Mouse (Mus musculus): ENCODE measurements around the gene Syce2.

The Syce2 gene

DNA sequence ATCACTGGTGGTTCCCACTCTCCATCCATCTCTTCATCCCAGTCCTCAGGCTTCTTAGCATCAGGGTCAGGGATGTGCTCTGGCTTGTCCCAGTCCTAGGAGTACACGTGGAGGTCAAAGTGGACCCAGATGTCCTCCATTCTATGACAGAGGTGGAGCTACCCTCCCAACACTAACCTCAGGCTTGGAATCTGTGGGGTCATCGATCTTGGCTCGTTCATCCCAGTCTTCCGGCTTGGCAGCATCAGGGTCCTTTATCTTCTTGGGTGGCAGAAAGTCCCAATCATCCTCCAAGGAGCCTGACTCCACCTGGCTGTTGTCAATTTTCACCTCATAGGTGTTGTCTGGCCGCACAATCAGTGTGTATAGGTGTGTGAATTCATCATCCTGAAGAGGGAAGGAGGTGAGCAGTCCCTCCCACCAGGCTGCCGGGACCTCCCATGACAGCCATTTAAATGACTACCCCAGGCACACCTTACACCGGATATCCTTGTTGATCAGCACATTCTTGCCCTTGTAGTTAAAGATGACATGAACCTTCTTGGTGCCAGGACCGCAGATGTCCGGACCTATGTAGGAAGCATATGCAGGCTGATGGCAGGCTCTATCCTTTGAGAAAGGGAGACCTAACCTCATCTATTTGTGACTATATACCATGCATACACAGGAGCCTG is 27.4 kb upstream of the Syce2 start:
- DNase-seq (ENCODE audit: low spot score in 2 of 2): no peak

DNA sequence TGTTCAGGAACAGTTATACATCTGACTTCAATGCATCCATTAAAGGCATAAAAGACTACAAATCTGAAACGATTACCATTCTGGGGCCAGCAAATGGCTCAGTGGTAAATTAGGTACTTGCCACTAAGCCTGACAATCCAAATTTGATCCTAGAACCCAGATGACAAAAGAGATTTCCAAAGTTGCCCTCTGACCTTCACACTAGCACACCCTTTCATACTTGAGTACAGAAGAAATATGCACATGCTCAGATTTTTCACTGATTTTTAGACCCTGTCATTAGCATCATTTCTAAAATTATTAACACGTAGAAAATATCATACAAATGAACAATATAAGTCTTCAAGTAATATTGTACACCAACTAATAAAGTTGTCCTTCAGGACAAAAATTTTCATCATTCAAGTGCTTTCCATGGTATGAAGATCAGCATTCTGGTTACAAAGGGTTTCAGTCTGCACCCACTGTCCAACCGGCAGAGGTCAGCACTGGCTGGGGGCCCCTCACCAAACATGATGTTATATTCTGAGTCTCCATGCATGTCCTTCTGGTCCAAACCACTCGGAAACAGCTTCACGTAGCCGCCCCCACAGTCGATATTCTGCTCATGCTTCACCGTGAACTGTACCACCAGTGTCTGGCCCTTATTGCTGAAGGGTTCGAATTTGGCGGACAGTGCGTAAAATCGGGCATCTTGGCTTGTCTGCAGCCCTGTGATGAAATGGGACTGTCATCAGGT is 26.4 kb upstream of the Syce2 start:
- DNase-seq (ENCODE audit: low spot score in 2 of 2): peak; percentile 35 to 41

DNA sequence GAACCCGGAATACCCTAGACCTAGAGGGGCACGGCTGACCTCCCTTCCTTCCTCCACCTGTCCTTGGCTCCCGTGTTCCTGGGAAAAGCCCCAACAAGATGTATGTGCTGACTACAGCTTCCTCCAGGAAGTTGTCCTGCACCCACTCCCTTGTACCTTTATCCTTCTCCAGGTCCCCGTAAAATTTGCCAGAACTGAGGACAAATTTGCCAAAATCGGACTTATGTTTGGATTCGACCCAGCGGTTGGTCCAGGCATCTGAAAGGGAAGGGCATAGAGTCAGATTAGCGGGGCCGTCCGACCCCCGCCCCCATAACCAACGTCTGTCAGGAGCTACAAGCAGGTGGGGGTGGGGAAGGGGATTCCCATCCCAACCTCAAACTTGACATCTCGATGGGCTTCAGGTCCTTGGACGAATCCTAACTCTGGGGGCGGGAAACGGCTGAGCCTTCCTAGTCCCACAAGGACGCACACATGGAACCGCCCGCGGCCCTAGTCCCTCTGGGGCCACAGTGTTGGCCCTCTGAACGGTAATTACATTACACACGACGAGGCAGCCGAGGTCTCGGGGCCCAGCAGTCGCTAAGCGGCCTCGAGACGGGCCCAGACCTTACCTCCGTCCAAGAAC is 25.7 kb upstream of the Syce2 start:
- no peak for DNase-seq (ENCODE audit: low spot score in 2 of 2)

DNA sequence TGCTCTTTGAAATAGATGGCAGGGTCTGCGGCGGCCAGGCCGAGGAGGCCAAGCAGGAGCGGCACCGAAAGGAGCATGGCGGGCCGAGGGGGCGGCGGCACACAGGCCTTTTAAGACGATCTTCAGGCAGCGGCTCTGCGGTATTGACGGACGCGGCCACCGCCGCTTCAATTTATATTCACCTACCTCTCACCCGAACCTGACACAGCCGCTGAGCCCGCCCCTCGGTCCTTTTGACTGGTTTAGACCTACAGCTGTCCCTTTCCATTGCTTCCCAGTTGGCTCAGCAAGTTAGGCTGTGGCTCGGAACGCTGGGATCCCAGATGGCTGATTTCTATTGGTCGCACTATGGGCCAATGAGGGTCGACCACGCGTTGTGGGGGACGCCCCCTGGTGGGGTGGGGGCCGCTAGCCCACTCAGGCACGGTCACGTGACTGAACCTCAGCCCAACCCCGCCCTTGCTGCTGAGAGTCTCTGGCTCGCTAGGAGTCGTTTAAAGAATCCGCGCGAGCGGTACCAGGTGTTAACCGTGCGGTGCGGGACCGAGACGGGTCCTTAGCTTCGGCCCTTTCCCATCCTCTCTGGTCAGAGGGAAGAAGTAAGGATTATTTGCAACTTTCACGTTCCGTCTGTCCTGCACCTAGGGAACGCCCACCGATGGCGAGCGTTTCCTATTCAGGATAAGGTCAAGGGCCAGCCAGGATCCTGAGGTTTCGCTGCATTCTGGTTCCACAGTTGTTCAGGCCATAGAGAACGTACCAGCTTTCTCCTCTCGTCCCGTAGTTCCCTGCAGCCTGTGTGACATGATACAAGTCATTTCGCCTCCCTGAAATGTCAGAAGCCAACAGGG is 25.0 kb upstream of the Syce2 start, which contains the start of gene Calr:
Gene Calr (minus strand): TSS at position 213 of the 851 bp plus-strand sequence.
- DNase-seq (ENCODE audit: low spot score in 2 of 2): peak; percentile 99 to 100

DNA sequence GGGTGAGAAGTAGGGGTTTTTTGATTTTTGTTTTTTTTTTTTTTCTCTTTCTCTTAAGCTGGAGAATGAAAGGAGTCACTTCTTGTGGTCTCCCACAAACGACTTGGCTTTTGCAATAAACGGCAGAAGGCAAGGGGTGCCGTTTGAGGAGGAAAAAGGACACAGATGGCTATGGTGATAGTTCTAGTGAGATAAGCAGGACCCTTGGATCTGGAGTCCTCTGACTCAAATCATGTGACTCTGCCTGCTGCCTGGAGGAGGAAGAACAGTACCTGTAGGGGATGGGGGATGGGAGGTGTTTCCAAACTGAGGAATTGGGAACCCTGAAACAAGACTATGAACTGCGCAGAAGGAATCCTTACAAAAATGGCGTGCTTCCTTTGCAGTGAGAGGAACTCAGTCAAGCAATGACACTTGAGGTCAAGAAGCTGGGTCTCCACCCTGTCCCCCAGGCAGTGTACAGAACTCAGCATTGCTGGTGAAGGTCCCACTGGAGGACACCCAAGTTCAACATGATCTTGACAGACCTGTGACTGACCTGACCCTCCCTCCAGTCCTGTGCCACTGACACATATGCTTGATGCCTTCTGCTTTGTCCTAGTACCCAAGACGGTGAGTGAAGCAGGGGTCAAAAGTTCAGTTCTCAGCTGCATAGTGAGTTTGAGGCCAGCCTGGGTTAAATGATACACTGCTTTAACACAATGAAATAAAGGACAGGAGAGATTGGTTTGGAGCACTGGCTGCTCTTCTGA is 24.1 kb upstream of the Syce2 start:
- peak; percentile 13 to 23 for DNase-seq (ENCODE audit: low spot score in 2 of 2)

DNA sequence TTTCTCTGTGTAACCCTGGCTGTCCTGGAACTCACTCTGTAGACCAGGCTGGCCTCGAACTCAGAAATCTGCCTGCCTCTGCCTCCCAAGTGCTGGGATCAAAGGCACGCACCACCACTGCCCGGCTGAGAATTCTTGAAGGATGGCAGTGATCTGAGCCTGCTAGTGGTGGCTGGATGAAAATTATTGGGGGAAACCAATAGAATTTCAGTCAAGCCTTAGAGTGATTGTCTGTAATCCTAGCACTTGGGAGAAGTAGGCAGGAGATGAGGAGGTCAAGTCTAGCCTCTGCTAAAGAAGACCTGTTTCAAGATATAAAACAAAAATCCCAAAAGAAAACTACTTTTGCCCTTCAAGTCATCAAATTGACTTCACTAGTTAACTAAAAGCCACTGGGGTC is 15.5 kb upstream of the Syce2 start:
- DNase-seq (ENCODE audit: low spot score in 2 of 2): no peak

DNA sequence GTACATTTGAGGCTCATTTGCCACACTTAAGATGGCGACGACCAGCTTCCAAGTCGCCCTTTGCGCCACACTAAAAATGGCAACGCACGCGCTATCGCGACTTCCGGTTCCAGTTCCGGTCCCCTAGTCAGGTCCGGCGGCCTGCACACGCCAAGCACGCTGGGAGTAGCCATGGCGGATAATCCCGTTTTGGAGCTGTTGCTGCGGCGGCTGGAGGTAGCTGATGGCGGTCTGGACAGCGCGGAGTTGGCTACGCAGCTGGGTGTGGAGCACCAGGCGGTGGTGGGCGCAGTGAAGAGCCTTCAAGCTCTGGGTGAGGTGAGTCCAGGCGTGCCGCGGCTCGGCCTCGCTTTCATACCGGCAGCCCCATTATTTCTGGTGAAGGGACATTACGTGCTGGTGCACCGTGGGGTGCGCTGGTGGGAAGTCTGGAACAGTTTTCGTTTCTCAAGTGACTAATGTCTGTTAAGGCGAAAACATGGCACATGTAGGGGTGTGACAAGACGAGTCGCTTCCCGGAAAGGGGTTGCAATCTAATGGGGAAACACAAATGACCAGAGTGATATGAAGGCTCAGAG is 15.0 kb upstream of the Syce2 start, which contains the start of gene Farsa:
Gene Farsa (plus strand): TSS at position 126 of the 578 bp plus-strand sequence.
- peak; percentile 90 to 92 for DNase-seq (ENCODE audit: low spot score in 2 of 2)

DNA sequence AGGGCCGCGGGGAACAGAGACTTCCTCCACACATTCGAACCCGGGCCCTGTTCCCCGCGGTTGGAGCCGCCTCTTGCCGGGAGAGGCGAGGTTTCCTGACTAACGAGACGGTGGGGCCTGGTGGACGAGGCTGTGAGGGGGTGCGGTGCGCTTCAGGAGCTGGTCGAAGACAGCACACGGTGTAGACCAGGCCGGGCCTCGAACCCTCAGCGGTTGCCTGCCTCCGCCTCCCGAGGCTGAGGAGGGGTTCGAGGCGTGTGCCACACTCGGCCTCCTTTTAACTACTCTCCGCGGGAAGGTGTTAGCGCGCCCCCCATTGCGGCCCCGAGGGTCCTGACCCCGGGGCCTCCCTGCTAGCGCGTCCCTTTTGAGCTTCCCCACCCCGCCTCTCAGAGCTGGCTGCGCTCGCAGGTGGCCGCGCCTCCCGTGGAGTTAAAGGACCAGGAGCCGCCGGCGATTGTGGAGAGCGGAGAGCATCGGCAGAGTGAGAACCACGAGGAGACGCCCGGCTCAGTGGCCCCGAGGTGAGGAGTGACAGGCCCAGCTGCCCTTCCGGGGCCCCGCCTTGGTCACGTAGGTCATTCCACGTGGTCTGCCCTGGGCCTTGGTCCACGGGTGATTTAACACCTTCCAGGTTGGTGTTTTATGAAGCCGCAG is 526 bp downstream of the Syce2 start:
- peak; percentile 49 to 61 for DNase-seq (ENCODE audit: low spot score in 2 of 2)

DNA sequence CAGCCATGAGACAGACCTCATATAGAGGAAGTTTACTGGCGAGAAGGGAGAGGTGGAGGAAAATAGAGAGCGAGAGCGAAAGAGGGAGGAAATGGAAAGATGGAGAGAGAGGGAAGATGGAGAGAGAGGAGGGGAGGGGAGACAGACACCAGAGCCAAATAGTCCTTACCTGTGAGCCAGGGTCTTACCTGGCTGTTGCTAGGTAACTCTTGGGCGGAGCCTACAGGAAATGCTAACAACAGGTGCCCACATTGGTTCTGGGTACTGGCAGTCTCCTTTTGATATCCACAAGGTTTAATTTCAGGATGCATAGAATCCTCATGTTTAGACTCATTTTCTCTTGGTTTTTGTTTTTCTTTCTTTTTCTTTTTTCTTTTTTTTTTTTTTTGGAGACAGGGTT is 1.1 kb downstream of the Syce2 start:
- DNase-seq (ENCODE audit: low spot score in 2 of 2): no peak

DNA sequence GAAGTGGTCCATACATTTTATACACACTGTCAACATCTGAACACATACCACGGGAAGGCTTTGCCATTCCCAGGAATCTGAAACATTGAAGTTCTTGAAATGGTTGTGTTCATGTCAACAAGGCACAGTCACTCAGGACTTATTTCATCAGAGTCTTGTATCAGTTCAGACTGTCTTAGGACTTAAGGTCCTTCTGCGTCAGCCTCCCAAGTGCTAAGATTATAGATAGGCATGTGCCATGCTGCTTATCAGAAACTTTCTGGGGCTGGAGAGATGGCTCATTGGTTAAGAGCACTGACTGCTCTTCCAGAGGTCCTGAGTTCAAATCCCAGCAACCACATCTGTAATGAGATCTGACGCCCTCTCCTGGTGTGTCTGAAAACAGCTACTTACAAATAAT is 2.4 kb downstream of the Syce2 start:
- no peak for DNase-seq (ENCODE audit: low spot score in 2 of 2)

DNA sequence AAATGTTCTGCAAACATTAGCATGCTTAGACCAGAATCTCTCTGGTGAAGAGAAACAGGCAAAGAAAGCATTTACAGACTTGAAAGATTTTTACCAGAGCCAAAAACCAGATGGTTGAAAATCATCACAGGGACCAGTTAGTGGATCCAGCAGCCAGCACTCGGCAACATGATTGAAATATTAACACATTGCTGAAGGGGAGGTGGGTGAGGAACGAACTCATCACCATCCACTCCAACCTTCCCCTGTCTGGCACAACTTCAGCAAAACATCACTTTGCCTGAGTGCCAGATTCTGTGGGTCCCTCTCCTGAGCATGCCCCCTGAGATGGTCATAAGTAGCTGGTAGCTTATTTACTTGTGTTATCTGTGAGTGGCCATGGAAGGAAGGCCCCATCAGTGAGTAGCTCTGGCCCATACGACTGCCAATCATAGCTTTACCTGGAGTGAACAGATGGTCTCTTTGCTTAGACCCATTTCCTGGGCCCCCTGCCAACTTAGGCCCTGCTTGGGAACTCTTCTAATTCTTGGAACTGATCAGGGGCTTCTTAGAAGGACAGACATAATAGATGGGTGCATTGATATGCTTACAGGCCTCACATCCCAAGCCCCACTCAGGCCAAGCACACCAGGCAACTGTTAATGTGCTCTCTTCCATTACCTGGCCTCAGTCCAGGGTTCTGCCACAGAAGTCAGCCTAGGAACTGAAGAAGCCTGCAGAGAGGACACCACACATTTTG is 5.6 kb downstream of the Syce2 start:
- DNase-seq (ENCODE audit: low spot score in 2 of 2): no peak

DNA sequence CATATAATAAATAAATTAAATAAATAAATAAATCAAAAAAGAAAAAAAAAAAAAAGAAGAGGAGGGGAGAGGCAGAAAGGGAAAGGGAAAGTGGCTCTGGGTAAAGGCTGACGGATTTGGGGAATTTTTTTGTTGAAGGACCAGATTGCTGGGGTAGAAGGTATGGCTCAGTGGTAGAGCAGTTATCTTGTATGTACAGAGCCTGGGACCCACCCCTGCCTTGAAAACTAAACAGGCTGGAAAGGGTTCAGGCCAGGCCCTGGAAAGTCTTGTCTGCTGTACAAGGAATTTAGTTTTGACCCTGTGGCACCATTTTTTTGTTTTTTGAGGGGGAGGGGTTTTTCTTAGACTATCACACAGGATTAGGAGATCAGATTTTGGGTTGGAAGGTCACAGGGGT is 7.0 kb downstream of the Syce2 start:
- DNase-seq (ENCODE audit: low spot score in 2 of 2): no peak

DNA sequence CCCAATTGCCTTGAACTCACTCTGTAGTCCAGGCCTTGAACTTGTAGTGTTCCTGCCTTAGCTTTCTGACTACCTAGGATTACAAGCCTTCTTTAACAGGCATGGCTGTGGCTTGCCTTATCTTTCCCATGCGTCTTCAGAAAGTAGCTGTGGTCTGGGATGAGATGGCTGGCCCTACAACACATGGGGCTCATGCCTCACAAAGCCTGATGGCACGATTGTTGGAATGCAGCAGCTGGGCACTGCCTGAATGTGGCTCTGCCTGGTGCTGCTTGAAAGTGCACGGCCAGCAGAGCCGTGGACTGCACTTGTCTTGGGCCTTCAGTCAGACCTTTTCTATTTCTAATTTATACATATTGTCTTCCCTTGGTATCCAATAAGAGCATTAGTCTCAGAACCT is 12.8 kb downstream of the Syce2 start:
- no peak for DNase-seq (ENCODE audit: low spot score in 2 of 2)

DNA sequence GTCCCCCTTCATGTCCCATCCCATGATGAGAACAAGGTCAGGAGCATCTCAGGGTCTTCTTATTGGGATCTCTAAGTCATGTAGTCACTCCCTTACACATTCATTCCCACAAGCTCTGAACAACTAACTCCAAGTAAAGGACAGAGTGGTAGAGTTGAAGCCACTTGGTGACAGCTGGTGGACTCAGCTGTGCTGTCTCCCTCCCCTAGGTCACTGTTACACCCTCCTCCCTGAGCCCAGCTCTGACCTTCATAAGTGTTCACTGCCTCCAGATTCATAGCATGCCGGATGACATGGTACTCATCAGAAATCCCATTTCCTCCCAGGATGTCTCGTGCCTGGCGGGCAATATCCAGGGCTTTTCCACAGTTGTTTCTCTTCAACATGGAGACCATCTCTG is 16.4 kb downstream of the Syce2 start:
- no peak for DNase-seq (ENCODE audit: low spot score in 2 of 2)

DNA sequence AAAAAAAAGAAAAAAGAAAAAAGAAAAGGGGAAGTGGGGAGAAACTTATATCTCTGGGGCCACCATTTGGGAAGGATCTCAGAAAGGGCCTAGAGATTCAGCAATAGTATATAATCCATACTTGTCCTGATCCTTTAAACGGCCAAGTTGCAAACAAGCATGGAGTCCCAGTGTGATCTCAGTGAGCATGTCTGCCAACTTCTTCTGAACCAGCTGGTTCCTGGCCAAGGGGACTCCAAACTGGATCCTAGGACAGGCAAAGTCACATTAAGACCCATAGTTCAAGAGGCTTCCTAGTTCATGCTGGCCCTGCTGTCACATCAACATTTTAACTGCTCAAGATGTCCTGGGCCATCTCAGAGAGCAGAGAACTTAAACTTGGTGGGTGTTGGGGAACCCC is 17.2 kb downstream of the Syce2 start:
- DNase-seq (ENCODE audit: low spot score in 2 of 2): no peak

DNA sequence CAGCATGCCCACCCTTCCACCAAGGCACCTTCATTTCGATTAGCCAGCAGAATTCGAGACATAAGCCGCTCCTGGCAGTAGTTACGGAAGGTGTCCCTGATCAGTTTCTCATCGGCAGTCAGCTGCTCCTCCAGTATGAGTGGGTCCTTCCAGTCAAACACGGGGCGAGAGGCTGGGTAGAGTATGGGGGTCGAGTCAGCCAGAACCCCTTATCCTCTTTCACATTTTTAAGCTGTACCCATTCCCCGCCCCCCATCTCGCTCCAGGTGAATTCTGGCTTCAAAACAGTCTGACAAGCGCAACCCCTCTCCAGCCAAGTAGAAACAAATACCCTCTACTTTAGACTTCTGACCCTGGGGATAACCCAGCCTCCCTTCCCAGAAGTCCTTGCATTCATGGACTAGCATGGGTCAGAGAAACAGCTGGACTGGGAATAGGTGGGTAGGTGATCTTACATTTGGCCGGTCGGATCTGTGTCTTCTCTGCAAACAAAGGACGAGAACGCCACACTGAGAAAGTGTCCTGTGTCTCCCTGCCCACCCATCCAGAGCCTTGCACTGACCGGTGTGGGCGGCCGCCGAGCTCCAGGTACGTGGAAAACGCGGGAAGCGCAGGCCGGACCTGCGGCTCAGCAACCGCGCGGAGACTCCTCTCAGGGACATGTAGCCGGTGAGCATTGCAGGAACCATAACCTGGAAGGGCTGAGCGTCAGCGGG is 21.2 kb downstream of the Syce2 start:
- no peak for DNase-seq (ENCODE audit: low spot score in 2 of 2)

DNA sequence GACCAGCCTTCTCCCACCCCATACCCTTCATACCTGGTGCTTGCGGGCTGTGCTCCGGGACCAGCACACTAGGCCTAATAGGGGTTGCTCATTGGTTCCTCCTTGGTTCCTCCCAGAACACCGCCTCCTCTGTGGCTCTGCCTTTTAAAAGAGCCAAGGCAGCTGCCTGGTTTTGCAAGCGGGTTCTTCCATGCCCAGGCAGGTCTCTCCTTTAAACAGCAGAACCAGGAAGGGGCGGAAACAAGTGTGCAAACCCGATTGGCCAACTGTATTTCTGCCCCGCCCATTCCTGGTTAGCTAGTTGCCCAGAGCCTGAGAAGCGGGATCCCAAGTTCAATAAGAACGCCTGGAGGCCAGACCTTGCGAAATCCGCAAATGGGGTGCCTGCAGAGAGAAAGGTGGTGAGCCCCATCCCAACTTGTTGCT is 21.8 kb downstream of the Syce2 start, which contains the start of gene Gcdh:
Gene Gcdh (minus strand): TSS at position 213 of the 426 bp plus-strand sequence.
- peak; percentile 75 to 83 for DNase-seq (ENCODE audit: low spot score in 2 of 2)

DNA sequence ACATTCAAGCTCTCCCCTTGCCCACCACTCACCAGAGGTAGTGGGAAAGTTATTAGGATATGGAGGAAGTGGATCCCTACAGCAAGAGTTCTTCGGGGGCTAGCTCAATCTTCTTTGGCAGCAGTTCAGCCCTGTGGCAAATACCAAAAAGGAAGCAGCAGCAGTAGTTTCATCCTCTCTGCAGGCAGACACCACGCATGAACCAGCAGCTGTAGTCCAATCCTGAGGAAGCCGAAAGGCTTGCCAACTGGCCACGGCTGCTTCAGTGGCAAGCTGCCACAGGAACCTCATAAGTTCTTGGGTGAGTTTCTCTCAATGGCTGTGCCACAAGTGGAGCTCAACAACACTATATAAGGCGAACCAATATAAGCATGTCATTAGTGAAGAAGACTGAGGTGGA is 24.1 kb downstream of the Syce2 start:
- DNase-seq (ENCODE audit: low spot score in 2 of 2): no peak

DNA sequence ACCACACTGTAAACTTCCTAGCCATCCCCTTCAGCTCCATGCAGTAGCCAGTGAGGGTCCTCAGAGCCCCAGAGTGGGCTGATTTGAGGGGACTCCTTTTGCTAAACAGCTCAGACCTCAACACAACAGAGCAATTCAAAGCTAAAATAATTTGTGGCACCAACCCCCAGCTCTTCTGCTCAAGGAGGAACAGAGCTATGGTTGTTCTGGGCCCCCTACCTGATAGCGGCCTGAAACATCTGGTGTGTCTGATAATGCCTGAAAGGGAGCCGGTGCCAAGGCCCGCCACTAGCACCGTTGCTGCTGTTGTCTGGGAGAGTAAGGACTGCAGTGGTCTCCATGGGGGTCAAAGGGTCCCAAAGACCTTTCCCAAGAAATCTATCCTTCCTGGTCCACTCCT is 29.2 kb downstream of the Syce2 start:
- no peak for DNase-seq (ENCODE audit: low spot score in 2 of 2)
